Mouse (Mus musculus) sigmoid colon, adult 10 weeks (tissue): ENCODE measurements around the gene Myrip. TPM values are rescaled to one million over a fixed set of nuclear protein-coding genes. Genes with fewer than 3 reads are reported as not detected.

ENCODE experiments used
- polyA plus RNA-seq: library from polyadenylated mRNA; stranded (reverse); fragments of 350-450 nt; fragmentation: Illumina TruSeq; extraction: RNeasy Lipid Tissue Mini Kit (QIAGEN cat#74804); gene quantifications from one replicate; pipeline ENCODE4 v1.2.3, GENCODE M21; 2014; ENCODE audit warnings: low read depth, low replicate concordance

Myrip gene
- polyA plus RNA-seq = 1.5 TPM

DNA sequence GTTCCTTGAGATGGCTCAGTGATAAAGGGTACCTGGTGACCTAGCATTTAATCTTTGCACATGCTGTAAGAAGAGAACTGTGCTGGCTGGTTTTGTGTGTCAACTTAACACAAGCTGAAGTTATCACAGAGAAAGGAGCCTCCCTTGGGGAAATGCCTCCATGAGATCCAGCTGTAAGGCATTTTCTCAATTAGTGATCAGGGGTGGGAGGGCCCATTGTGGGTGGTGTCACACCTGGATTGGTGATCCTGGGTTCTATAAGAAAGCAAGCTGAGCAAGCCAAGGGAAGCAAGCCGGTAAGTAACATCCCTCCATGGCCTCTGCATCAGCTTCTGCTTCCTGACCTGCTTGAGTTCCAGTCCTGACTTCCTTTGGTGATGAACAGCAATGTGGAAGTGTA is at the start of gene Myrip:
Gene Myrip (plus strand): TSS at position 301 of the 400 bp plus-strand sequence.

DNA sequence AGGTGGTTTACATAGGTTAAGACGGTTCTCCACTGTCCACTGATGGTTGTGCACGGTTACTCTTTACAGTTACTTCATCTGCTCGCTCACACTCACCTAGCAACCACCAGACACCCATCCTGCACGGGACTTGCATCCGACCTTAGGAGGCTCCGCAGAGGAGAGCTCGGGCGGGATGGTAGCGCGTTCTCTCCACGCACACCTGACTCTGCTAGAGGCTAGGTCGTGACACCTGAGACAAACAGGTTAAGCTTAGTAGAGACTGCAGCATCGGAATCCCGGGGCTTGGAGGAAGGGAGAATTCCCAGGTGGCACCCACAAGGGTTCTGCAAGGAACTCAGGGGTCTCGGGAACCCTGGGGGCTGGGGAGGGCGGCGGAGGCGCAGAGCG is 190.7 kb downstream of the Myrip start, which contains the start of gene Eif1b:
Gene Eif1b (plus strand): TSS at position 223 of the 390 bp plus-strand sequence.

Other genes starting within 250 kb of the Myrip start
- 8.9 TPM for gene Cx3cr1, start 231.6 kb upstream of the Myrip start, polyA plus RNA-seq
- gene Ccr8, start 209.4 kb upstream of the Myrip start, polyA plus RNA-seq = not detected
- gene Slc25a38, start 191.1 kb upstream of the Myrip start, polyA plus RNA-seq = 2.0 TPM
- gene Rpsa, start 173.8 kb upstream of the Myrip start, polyA plus RNA-seq = 120 TPM
- gene Mobp, start 151.8 kb upstream of the Myrip start, polyA plus RNA-seq = not detected
- 35.8 TPM for gene Eif1b, start 190.7 kb downstream of the Myrip start, polyA plus RNA-seq
- gene Entpd3, start 238.3 kb downstream of the Myrip start, polyA plus RNA-seq = 0.79 TPM